Mouse (Mus musculus): ENCODE data around the gene Med20. TPM values are rescaled to one million over a fixed set of nuclear protein-coding genes. Genes with fewer than 3 reads are reported as not detected.
"Not testable (repeated sequence)": the region's sequence is repeated elsewhere in the genome, so short reads cannot be mapped to it uniquely, and the experiment has no call there.

The Med20 gene
- total RNA-seq, 2 experiments from 2014 or later: 31.6 to 36.0 TPM

- H3K4me3 ChIP-seq: no peak overlapping the region
- DNase-seq (ENCODE audit: low spot score in 2 of 2): no peak
- H3K27ac ChIP-seq: no peak overlapping the region
- no peak for TF ChIP-seq CTCF (conservative IDR thresholded peaks at IDR 0.05)
Measured at GRCm38 (mm10) chr17:47588517-47588916, 22.9 kb upstream of the Med20 start.

- no peak overlapping the region for H3K27ac ChIP-seq
- no peak for TF ChIP-seq CTCF (conservative IDR thresholded peaks at IDR 0.05)
- no peak overlapping the region for H3K4me3 ChIP-seq
- no peak for DNase-seq (ENCODE audit: low spot score in 2 of 2)
Measured at GRCm38 (mm10) chr17:47591073-47591472, 20.3 kb upstream of the Med20 start.

- DNase-seq (ENCODE audit: low spot score in 2 of 2): peak; percentile 88
- H3K27ac ChIP-seq: peak overlapping the region; percentile 85
- no peak for TF ChIP-seq CTCF (conservative IDR thresholded peaks at IDR 0.05)
- peak overlapping the region; percentile 87 for H3K4me3 ChIP-seq
Measured at GRCm38 (mm10) chr17:47593215-47593853, 18.0 kb upstream of the Med20 start.

GRCm38 (mm10) chr17:47593854-47594182 lies 17.6 kb upstream of the Med20 start:
- TF ChIP-seq CTCF (conservative IDR thresholded peaks at IDR 0.05): no peak
- H3K4me3 ChIP-seq: peak overlapping the region; percentile 87
- no peak for DNase-seq (ENCODE audit: low spot score in 2 of 2)
- peak overlapping the region; percentile 85 for H3K27ac ChIP-seq

- TF ChIP-seq CTCF (conservative IDR thresholded peaks at IDR 0.05): no peak
- no peak for DNase-seq (ENCODE audit: low spot score in 2 of 2)
- peak overlapping the region; percentile 85 for H3K27ac ChIP-seq
- peak overlapping the region; percentile 87 for H3K4me3 ChIP-seq
Measured at GRCm38 (mm10) chr17:47594183-47594968, 17.0 kb upstream of the Med20 start.

- TF ChIP-seq CTCF (conservative IDR thresholded peaks at IDR 0.05): no peak
- Histone ChIP-seq H3K27ac (peak overlapping the region; percentile 61; the same call in 1 of the 2 replicates), H3K4me3 (peak overlapping the region; percentile 87)
- no peak for DNase-seq (ENCODE audit: low spot score in 2 of 2)
Measured at GRCm38 (mm10) chr17:47594969-47595247, 16.5 kb upstream of the Med20 start.

GRCm38 (mm10) chr17:47595248-47596161 lies 15.9 kb upstream of the Med20 start:
- Histone ChIP-seq H3K27ac (peak overlapping the region; percentile 61; the same call in 1 of the 2 replicates), H3K4me3 (peak overlapping the region; percentile 87)
- TF ChIP-seq CTCF (conservative IDR thresholded peaks at IDR 0.05): no peak

GRCm38 (mm10) chr17:47596162-47596838 lies 15.1 kb upstream of the Med20 start:
- H3K4me3 ChIP-seq: no peak overlapping the region
- H3K27ac ChIP-seq: peak overlapping the region; percentile 61; the same call in 1 of the 2 replicates
- no peak for TF ChIP-seq CTCF (conservative IDR thresholded peaks at IDR 0.05)

More at GRCm38 (mm10) chr17:47595248-47596161, 15.9 kb upstream of the Med20 start:
- no peak for DNase-seq (ENCODE audit: low spot score in 2 of 2)

GRCm38 (mm10) chr17:47596839-47597164 lies 14.6 kb upstream of the Med20 start:
- Histone ChIP-seq H3K4me3 (no peak overlapping the region), H3K27ac (no peak overlapping the region)
- TF ChIP-seq CTCF (conservative IDR thresholded peaks at IDR 0.05): no peak
- DNase-seq (ENCODE audit: low spot score in 2 of 2): no peak

More at GRCm38 (mm10) chr17:47596162-47596838, 15.1 kb upstream of the Med20 start:
- DNase-seq (ENCODE audit: low spot score in 2 of 2): no peak

GRCm38 (mm10) chr17:47597261-47597660 lies 14.1 kb upstream of the Med20 start:
- Histone ChIP-seq H3K4me3 (no peak overlapping the region), H3K27ac (no peak overlapping the region)
- DNase-seq (ENCODE audit: low spot score in 2 of 2): no peak
- no peak for TF ChIP-seq CTCF (conservative IDR thresholded peaks at IDR 0.05)

GRCm38 (mm10) chr17:47597838-47598579 lies 13.4 kb upstream of the Med20 start:
- peak overlapping the region; percentile 14; the same call in 1 of the 2 replicates for H3K27ac ChIP-seq
- no peak for DNase-seq (ENCODE audit: low spot score in 2 of 2)

GRCm38 (mm10) chr17:47598580-47599304 lies 12.6 kb upstream of the Med20 start:
- H3K27ac ChIP-seq: peak overlapping the region; percentile 14; the same call in 1 of the 2 replicates

More at GRCm38 (mm10) chr17:47597838-47598579, 13.4 kb upstream of the Med20 start:
- no peak overlapping the region for H3K4me3 ChIP-seq
- TF ChIP-seq CTCF (conservative IDR thresholded peaks at IDR 0.05): peak; percentile 82

More at GRCm38 (mm10) chr17:47598580-47599304, 12.6 kb upstream of the Med20 start:
- not testable (repeated sequence) for H3K4me3 ChIP-seq; DNase-seq (ENCODE audit: low spot score in 2 of 2)

Data from layer of hippocampus, adult 2 months (tissue).